Mouse (Mus musculus) intestine, postnatal 0 days (tissue): ENCODE results near the gene Mtmr3. TPM values are rescaled to one million over a fixed set of nuclear protein-coding genes. Genes with fewer than 3 reads are reported as not detected.
"Not testable (repeated sequence)": the region's sequence is repeated elsewhere in the genome, so short reads cannot be mapped to it uniquely, and the experiment has no call there.

Experiments used
- ATAC-seq: fragments of 200-750 bp; cut with Nextera tagmentation; 2 replicates; pipeline ENCODE4 v1.8.0; 2017; ENCODE audit warnings: mild to moderate bottlenecking, moderate TSS enrichment, moderate library complexity
- H3K27ac ChIP-seq: fragments of 300-500 bp; sonication (generic); 2 replicates; pipeline ENCODE4 v1.5.1; 2014; ENCODE audit warnings: mild to moderate bottlenecking, low read depth, low read length, moderate library complexity
- H3K27me3 ChIP-seq: fragments of 300-500 bp; sonication (generic); replicated peaks from 2 replicates; pipeline ENCODE4 v1.6.1; 2014; ENCODE audit warnings: low read length, mixed read lengths; ENCODE audit not compliant: control insufficient read depth, insufficient read depth
- H3K36me3 ChIP-seq: fragments of 300-500 bp; sonication (generic); 2 replicates; pipeline ENCODE4 v1.6.1; 2014; ENCODE audit warnings: mild to moderate bottlenecking, moderate library complexity; ENCODE audit not compliant: control insufficient read depth, insufficient read depth
- H3K4me1 ChIP-seq: fragments of 300-500 bp; sonication (generic); replicated peaks from 2 replicates; pipeline ENCODE4 v1.6.1; 2014; ENCODE audit warnings: antibody characterized with exemption, low read length, mixed read lengths; ENCODE audit not compliant: control insufficient read depth, insufficient read depth
- H3K4me2 ChIP-seq: fragments of 300-500 bp; sonication (generic); replicated peaks from 2 replicates; pipeline ENCODE4 v1.6.1; 2014; ENCODE audit warnings: low read depth, mild to moderate bottlenecking, moderate library complexity
- H3K4me3 ChIP-seq: fragments of 300-500 bp; sonication (generic); 2 replicates; pipeline ENCODE4 v1.5.1; 2014; ENCODE audit warnings: low read depth, low read length
- H3K9ac ChIP-seq: fragments of 300-500 bp; sonication (generic); 2 replicates; pipeline ENCODE4 v1.6.1; 2014; ENCODE audit warnings: mild to moderate bottlenecking, low read depth, low read length
- H3K9me3 ChIP-seq: fragments of 300-500 bp; sonication (generic); 2 replicates; pipeline ENCODE4 v1.6.1; 2016; ENCODE audit warnings: mixed run types; ENCODE audit not compliant: control insufficient read depth
- CTCF ChIP-seq: sonication (generic); IDR thresholded peaks from 2 replicates; pipeline ENCODE4 v1.5.1; 2016; ENCODE audit warnings: low read depth, mild to moderate bottlenecking, control low read depth, antibody characterized with exemption, moderate library complexity
- WGBS: fragments of 180-500 bp; shearing (Covaris S2); extraction: QIAGEN DNeasy Blood & Tissue Kit; methylation state at CpG from one replicate; pipeline ENCODE4 v1.1.7; 2014; 5-methylcytosine and 5-hydroxymethylcytosine counted together
- polyA plus RNA-seq: library from polyadenylated mRNA; unstranded; fragments of >200 nt; fragmentation: Nextera tagmentation; extraction: Ambion mirVana; gene quantifications from 2 replicates; pipeline ENCODE4 v1.2.1, GENCODE M21; 2015

Mtmr3 gene
- polyA plus RNA-seq, 1 experiment from 2014 or later: 9.8 TPM

- no peak for TF ChIP-seq CTCF
- H3K4me2 ChIP-seq: no peak overlapping the region
- ATAC-seq: no peak
- H3K27ac ChIP-seq: no peak overlapping the region
- no peaks in the 10 kb centered on the region for H3K36me3 ChIP-seq
- 77% methylated on average over 2 of the region's 2 CpGs for WGBS
- H3K9me3 ChIP-seq: no peaks in the 10 kb centered on the region
- H3K27me3 ChIP-seq: no peaks in the 10 kb centered on the region
- 0 out of 2 replicates have a peak, but pooled peaks cover 3% of the 10 kb centered on the region for H3K4me1 ChIP-seq
- H3K4me3 ChIP-seq: no peak overlapping the region
- no peak overlapping the region for H3K9ac ChIP-seq
These were observed 3.7 kb upstream of the Mtmr3 start for GRCm38 (mm10) chr11:4598411-4598810.

GRCm38 (mm10) chr11:4593849-4594607 is 635 bp downstream of the Mtmr3 start:
- Histone ChIP-seq H3K27me3 (no peaks in the 10 kb centered on the region), H3K9me3 (no peaks in the 10 kb centered on the region), H3K9ac (peak overlapping the region; percentile 99), H3K4me3 (peak overlapping the region; percentile 83), H3K27ac (peak overlapping the region; percentile 91), H3K36me3 (no peaks in the 10 kb centered on the region), H3K4me2 (peak overlapping the region; percentile 66), H3K4me1 (0 out of 2 replicates have a peak, but pooled peaks cover 3% of the 10 kb centered on the region)
- TF ChIP-seq CTCF: peak; percentile 40
- peak; percentile 82 for ATAC-seq
- WGBS: under 1% methylated on average over 44 of the region's 45 CpGs

GRCm38 (mm10) chr11:4593491-4593848 is 1.2 kb downstream of the Mtmr3 start:
- Histone ChIP-seq H3K36me3 (no peaks in the 10 kb centered on the region), H3K4me3 (peak overlapping the region; percentile 83), H3K27ac (no peak overlapping the region), H3K9me3 (no peaks in the 10 kb centered on the region), H3K27me3 (no peaks in the 10 kb centered on the region), H3K9ac (peak overlapping the region; percentile 99; the same call in 1 of the 2 replicates), H3K4me1 (0 out of 2 replicates have a peak, but pooled peaks cover 3% of the 10 kb centered on the region), H3K4me2 (peak overlapping the region; percentile 66)
- no peak for ATAC-seq
- 17% methylated on average over 5 of the region's 5 CpGs for WGBS
- TF ChIP-seq CTCF: no peak

- ATAC-seq: no peak
- H3K9me3 ChIP-seq: no peaks in the 10 kb centered on the region
- 0 out of 2 replicates have a peak, but pooled peaks cover 3% of the 10 kb centered on the region for H3K4me1 ChIP-seq
- no peak overlapping the region for H3K9ac ChIP-seq
- no peaks in the 10 kb centered on the region for H3K36me3 ChIP-seq
- no peak overlapping the region for H3K4me2 ChIP-seq
- H3K27me3 ChIP-seq: no peaks in the 10 kb centered on the region
- no peak for TF ChIP-seq CTCF
- H3K27ac ChIP-seq: no peak overlapping the region
- 81% methylated on average over 4 of the region's 4 CpGs for WGBS
- no peak overlapping the region for H3K4me3 ChIP-seq
These were observed 2.9 kb downstream of the Mtmr3 start for GRCm38 (mm10) chr11:4591811-4592210.

- H3K36me3 ChIP-seq: no peaks in the 10 kb centered on the region
- no peak overlapping the region for H3K4me2 ChIP-seq
- no peaks in the 10 kb centered on the region for H3K27me3 ChIP-seq
- 36% methylated on average over 2 of the region's 2 CpGs for WGBS
- no peak overlapping the region for H3K9ac ChIP-seq
- no peak for TF ChIP-seq CTCF
- no peaks in the 10 kb centered on the region for H3K9me3 ChIP-seq
- no peak for ATAC-seq
- no peak overlapping the region for H3K27ac ChIP-seq
- H3K4me1 ChIP-seq: peaks cover 5% of the 10 kb centered on the region; the same call in 1 of the 2 replicates
- no peak overlapping the region for H3K4me3 ChIP-seq
These were observed 16.0 kb downstream of the Mtmr3 start for GRCm38 (mm10) chr11:4578682-4579081.

- ATAC-seq: no peak
- 87% methylated on average over 2 of the region's 2 CpGs for WGBS
These were observed 17.6 kb downstream of the Mtmr3 start for GRCm38 (mm10) chr11:4577079-4577478.

GRCm38 (mm10) chr11:4576090-4576732 is 18.5 kb downstream of the Mtmr3 start:
- not testable (repeated sequence) for H3K4me1 ChIP-seq, H3K9ac ChIP-seq, H3K27ac ChIP-seq, H3K36me3 ChIP-seq, H3K27me3 ChIP-seq, H3K4me2 ChIP-seq, H3K4me3 ChIP-seq, H3K9me3 ChIP-seq, ATAC-seq
- 70% methylated on average over 2 of the region's 2 CpGs for WGBS

More at GRCm38 (mm10) chr11:4577079-4577478, 17.6 kb downstream of the Mtmr3 start:
- TF ChIP-seq CTCF: no peak
- H3K36me3 ChIP-seq: no peaks in the 10 kb centered on the region
- H3K27ac ChIP-seq: no peak overlapping the region
- H3K9ac ChIP-seq: no peak overlapping the region
- H3K4me1 ChIP-seq: peaks cover 5% of the 10 kb centered on the region; the same call in 1 of the 2 replicates
- no peak overlapping the region for H3K4me3 ChIP-seq
- H3K27me3 ChIP-seq: no peaks in the 10 kb centered on the region
- no peaks in the 10 kb centered on the region for H3K9me3 ChIP-seq
- H3K4me2 ChIP-seq: no peak overlapping the region
